Mouse (Mus musculus) left cerebral cortex, postnatal 14 days (tissue): ENCODE results near the gene Cds1. TPM values are rescaled to one million over a fixed set of nuclear protein-coding genes. Genes with fewer than 3 reads are reported as not detected.
A peak's percentile ranks its signal among the peaks of the same experiment; 100 is the strongest.

Source experiments
- DNase-seq, 2 experiments: peaks; one replicate each; pipeline ENCODE4 v3.0.0; 2021 to 2022; ENCODE audit warnings: low spot score in 2 of 2, mixed read lengths in 1 of 2
- intact Hi-C: fragments of 180-260 bp; cut with DNase I; formaldehyde crosslinking; loops from one replicate; pipeline ENCODE4 v1.15.1; 2025
- long read RNA-seq, 2 experiments: library from polyadenylated mRNA; stranded (forward); transcript quantifications; one replicate each; pipeline ENCODE4 v2.0.0; 2021
- total RNA-seq, 2 experiments: library from RNA; stranded (reverse); gene quantifications; 2 replicates each; pipeline ENCODE4 v1.2.3; 2021

Cds1 gene
- total RNA-seq = 10 to 100 TPM; 66.2 to 72.1 TPM
- long read RNA-seq, experiment 1, transcript Cds1-201 (13 exons, 3,924 nt) = major isoform, 123 of 143 reads
- long read RNA-seq, experiment 1, partial matches to known transcripts = 2 of 143 reads
- long read RNA-seq, experiment 1, other reads (novel, unspliced or antisense) = 18 of 143 reads
- long read RNA-seq, experiment 2, transcript Cds1-201 (13 exons, 3,924 nt) = major isoform, 83 of 103 reads
- long read RNA-seq, experiment 2, partial matches to known transcripts = 3 of 103 reads
- long read RNA-seq, experiment 2, other reads (novel, unspliced or antisense) = 17 of 103 reads

- DNase-seq = peak; percentile 67 to 78
- intact Hi-C loops = no loop called here
These were observed at the start of gene Cds1 for GRCm38 (mm10) chr5:101764554-101765347. TSS of gene Cds1 (plus strand) at chr5:101765130.

- no peak for DNase-seq
- intact Hi-C loops = no loop called here
These were observed 40.7 kb upstream of the Cds1 start for GRCm38 (mm10) chr5:101724216-101724615.

- intact Hi-C loops = no loop called here
- no peak for DNase-seq
These were observed 40.2 kb upstream of the Cds1 start for GRCm38 (mm10) chr5:101724756-101725155.

- DNase-seq = no peak
- intact Hi-C loops = no loop called here
These were observed 39.2 kb upstream of the Cds1 start for GRCm38 (mm10) chr5:101725703-101726102.

- no peak for DNase-seq
- intact Hi-C loops = no loop called here
These were observed 38.6 kb upstream of the Cds1 start for GRCm38 (mm10) chr5:101726371-101726770.

GRCm38 (mm10) chr5:101728304-101728905 lies 36.5 kb upstream of the Cds1 start:
- intact Hi-C loops = no loop called here
- DNase-seq = no peak

GRCm38 (mm10) chr5:101737341-101737740 lies 27.6 kb upstream of the Cds1 start:
- intact Hi-C loops = no loop called here

GRCm38 (mm10) chr5:101740471-101741223 lies 24.3 kb upstream of the Cds1 start:
- DNase-seq = no peak
- intact Hi-C loops = no loop called here

More at GRCm38 (mm10) chr5:101737341-101737740, 27.6 kb upstream of the Cds1 start:
- DNase-seq = no peak

GRCm38 (mm10) chr5:101741224-101741591 lies 23.7 kb upstream of the Cds1 start:
- DNase-seq = no peak
- intact Hi-C loops = no loop called here

GRCm38 (mm10) chr5:101742014-101742413 lies 22.9 kb upstream of the Cds1 start:
- DNase-seq = no peak
- intact Hi-C loops = no loop called here

- DNase-seq = no peak
- intact Hi-C loops = no loop called here
These were observed 22.5 kb upstream of the Cds1 start for GRCm38 (mm10) chr5:101742425-101742824.

GRCm38 (mm10) chr5:101744886-101745285 lies 20.0 kb upstream of the Cds1 start:
- intact Hi-C loops = no loop called here
- DNase-seq = no peak

- no peak for DNase-seq
These were observed 11.2 kb upstream of the Cds1 start for GRCm38 (mm10) chr5:101753680-101754079.

GRCm38 (mm10) chr5:101757669-101758068 lies 7.3 kb upstream of the Cds1 start:
- DNase-seq = no peak
- intact Hi-C loops = no loop called here

More at GRCm38 (mm10) chr5:101753680-101754079, 11.2 kb upstream of the Cds1 start:
- intact Hi-C loops = no loop called here

- intact Hi-C loops = no loop called here
- DNase-seq = no peak
These were observed 3.2 kb upstream of the Cds1 start for GRCm38 (mm10) chr5:101761685-101762084.

GRCm38 (mm10) chr5:101763571-101763970 lies 1.4 kb upstream of the Cds1 start:
- intact Hi-C loops = no loop called here
- no peak for DNase-seq

GRCm38 (mm10) chr5:101765390-101765901 lies 516 bp downstream of the Cds1 start:
- intact Hi-C loops = no loop called here
- DNase-seq = peak in 1 of 2 experiments; percentile 28

GRCm38 (mm10) chr5:101766248-101766647 lies 1.3 kb downstream of the Cds1 start:
- intact Hi-C loops = no loop called here
- no peak for DNase-seq

GRCm38 (mm10) chr5:101767086-101767485 lies 2.2 kb downstream of the Cds1 start:
- no peak for DNase-seq

More at GRCm38 (mm10) chr5:101767086-101767485, 2.2 kb downstream of the Cds1 start:
- intact Hi-C loops = no loop called here
